Mouse (Mus musculus) cerebellum, postnatal 36 days (tissue): ENCODE data around the gene Diras2.

ENCODE experiments used
- DNase-seq, 2 experiments: peaks; one replicate each; pipeline ENCODE4 v3.0.0; 2021 to 2022; ENCODE audit warnings: mixed read lengths in 2 of 2

Gene Diras2

DNA sequence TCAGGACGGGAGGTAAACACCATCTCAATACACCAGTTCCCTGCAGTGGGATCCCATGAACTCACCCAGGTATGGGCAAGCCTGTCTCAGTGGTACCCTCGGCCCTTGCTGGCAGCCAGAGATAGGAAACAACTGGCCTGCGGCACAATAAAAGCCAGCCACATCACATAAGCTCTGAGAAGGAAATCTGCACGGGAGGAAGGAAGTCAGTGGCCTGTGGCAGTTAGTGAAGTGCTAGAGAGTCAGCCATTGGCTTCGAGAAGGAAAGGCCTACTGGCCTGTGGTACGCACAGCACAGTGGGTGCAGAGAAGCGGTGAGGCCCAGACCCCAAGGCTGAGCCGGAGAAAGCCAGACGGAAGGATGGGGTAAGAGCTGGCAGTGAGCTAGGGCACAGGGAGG, 20.2 kb upstream of the Diras2 start:
- no peak for DNase-seq

- no peak for DNase-seq
Observed at GRCm38 (mm10) chr13:52550690-52551193, 19.7 kb upstream of the Diras2 start.

DNA sequence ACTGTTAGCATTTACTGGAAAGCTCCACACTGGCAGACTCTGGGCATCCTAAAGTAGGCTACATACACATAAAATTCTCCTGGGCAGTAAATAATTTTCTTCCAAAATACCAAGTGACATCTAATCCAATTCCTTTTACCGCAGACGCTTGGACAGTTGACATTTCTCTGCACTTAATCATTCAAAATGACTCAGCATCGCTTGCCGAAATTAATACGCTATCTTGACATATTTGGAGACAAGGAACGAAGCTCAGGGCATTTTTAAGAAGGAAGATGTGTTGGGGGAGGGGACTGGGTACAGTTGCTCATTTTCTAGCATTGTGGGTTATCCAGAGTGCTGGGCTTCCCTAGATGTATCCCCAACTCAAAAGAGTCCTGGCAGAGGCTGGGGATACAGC, 15.2 kb upstream of the Diras2 start:
- DNase-seq: no peak

GRCm38 (mm10) chr13:52542636-52543035, 11.6 kb upstream of the Diras2 start:
- no peak for DNase-seq

DNA sequence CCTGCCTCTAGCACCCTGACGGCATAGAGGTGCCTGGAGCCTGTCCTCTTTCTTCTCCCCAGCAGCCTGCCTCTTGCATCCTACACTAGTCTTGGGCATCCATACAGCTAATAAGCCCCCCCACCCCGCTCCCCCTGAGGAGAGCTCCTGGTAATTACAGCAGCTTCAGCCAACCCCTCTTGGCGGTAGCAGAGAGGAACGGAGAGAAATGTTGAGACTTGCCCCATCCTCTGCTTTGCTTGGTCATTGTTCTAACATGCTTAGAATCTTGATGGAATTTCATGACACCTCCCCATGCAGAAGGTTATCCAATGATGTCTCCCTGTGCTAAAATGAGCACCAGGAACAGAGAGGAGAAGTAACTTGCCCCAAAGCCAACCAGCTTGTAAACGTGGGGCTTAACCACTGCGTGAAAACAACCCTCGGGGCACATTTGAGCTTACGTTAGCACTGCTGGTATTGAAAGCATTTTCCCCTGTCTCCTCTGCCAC, 11.0 kb upstream of the Diras2 start:
- no peak for DNase-seq

GRCm38 (mm10) chr13:52541385-52542035, 10.4 kb upstream of the Diras2 start:
- DNase-seq: no peak

DNA sequence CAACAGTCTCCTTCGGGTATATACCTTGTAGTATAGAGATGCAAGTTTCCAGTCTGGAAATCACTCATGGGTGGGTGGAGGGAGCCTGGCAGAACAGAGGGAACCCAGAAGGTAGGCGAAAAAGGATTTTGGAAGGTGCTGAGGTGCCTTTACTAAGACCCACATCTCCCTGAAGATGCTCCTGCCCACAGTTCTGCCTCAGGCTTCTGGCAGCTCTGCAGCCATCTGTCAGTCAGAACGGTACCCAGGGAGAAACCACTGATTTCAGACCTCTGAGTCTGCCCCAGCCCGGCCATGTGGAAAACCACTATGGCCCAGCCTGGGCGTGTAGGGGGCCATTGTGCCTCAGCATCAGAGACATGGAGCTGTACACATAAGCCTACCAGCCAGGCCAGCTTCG, 8.4 kb upstream of the Diras2 start:
- no peak for DNase-seq

DNA sequence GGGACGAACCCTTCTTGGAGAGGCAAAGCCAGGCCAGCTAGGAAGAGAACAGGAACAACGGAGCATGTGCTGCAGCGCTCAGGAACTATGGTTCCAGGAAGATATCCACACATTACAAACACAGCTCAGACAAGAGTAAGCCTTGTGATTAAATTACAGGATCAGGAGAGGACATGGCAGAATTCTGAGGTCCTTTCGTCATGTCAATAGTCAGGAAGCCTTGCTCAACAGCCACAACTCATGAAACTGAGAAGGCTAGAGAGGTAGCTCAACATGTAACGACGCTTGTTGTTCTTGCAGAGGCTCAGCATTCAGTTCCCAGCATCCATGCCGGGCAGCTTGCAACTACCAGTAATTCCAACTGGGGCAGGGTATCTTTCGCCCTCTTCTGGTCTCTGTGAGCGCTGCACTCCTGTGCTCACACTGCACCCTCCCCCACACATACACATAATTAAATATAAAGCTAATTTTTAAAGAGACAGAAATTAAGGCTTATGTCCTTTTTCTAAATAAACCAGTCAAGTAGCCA, 7.6 kb upstream of the Diras2 start:
- DNase-seq: no peak

- no peak for DNase-seq
Observed at GRCm38 (mm10) chr13:52537754-52538587, 6.9 kb upstream of the Diras2 start.

GRCm38 (mm10) chr13:52535542-52535941, 4.5 kb upstream of the Diras2 start:
- DNase-seq: peak; percentile 75 to 85

- no peak for DNase-seq
Observed at GRCm38 (mm10) chr13:52533644-52534043, 2.6 kb upstream of the Diras2 start.

GRCm38 (mm10) chr13:52530008-52530945, 802 bp downstream of the Diras2 start:
- DNase-seq: peak; percentile 92 to 93

DNA sequence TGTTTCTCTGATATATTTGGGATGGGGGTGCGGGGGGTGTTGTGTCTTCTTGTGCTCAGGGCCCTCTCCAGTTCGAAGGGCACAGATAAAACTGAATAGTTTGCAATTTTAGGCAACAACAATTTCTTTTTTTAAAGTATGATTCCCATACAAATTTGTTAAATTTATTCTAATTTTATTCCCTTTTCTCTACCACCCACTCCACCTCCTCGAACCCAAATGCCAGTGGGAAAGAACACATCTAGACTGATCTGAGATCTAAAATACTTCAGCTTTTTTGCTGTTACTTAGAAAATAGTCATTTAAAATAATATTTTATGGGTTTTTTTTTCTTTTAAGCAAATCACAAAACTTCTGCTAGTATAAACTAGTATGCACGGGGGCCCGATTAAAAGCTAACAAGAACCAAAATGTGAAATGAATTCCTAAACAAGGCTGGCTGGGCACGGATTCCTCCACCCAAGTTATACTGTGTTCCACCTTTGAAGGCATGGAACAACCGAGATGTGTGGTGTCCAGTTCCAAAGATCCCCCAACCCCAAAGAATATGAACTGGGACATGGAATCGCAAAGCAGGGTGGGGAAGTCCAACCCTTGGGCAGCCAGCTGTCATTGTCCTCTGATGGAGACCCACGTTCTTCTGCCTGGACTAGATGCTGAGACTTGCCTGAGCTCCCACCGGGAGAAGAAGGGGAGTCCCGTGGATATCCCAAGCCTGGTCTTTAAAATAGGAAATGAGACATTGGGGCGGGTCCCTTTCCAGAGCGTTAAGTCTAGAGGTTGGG, 1.7 kb downstream of the Diras2 start:
- peak in 1 of 2 experiments; percentile 53 for DNase-seq

GRCm38 (mm10) chr13:52528786-52529185, 2.3 kb downstream of the Diras2 start:
- peak; percentile 45 to 56 for DNase-seq

GRCm38 (mm10) chr13:52528281-52528680, 2.8 kb downstream of the Diras2 start:
- DNase-seq: no peak

DNA sequence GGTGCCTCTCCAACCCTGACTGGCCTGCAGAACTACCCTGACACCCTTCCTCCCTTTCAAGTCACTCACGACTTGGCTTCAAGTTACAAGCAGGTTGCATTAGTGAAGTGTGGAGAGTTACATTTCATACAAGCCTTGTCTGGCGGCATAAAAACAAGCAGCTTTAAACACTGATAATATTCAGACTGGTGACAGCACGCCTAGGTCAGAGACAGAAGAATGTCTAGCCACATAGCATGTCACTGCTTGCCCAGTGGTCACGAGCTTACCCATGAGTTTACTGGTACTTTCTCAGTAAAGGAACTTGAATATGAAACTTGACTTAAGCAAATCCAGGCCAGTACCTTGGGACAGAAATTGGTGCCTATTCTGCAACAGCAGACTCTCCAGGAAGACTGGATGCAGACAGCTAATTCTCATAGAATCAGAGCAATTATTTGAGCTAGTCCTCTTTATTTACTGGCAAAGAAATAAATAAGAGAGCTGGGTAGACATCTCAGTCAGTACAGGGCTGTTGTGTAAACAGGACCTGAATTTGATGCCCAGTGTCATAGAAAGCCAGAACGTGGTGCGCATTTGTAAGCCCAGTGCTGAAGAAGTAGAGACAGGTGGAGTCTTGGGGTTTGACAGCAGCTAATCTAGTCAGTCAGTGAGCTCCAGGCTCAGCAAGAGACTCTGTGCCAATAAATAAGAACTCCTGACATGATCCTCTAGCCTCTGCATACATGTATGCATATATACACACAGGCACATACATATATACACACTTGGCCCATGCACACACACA, 4.6 kb downstream of the Diras2 start:
- DNase-seq: no peak

DNA sequence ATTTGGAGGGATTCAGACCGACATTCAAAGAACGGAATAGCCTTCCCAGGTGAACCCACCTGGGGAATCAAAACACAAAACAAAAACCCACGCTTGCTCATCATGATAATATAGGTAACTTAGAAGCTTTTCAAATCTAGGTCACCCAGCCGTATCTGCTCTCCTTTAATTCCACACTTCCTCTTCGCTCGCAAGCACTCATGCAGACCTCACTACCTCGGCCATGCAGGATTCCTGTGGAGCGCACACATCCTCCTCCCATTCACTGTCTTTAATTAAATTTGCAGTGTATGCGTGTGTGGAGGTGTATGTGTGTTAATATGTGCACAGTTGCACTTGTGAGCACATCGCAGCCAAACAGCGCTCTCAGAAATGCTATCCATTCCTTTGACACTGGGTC, 6.8 kb downstream of the Diras2 start:
- DNase-seq: no peak

GRCm38 (mm10) chr13:52521176-52521575, 9.9 kb downstream of the Diras2 start:
- no peak for DNase-seq

DNA sequence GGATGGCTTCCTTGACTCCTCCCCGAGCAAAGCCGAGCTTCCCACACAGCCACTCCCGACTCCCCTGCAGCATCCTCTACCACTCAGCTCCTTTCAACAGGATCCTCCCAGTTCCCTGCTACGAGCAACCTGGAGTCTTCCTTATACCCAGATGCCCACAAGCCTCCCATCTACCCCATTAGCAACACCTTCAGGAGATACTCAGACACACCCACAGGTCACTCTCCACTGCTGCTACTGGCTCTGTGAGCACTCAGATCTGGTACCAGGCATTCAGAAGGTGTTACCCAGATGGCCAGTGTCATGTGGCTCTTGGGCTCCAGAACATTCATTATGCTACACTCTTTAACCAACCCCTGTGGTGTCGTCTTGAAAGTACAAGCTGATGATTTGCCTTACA, 11.7 kb downstream of the Diras2 start:
- DNase-seq: no peak

GRCm38 (mm10) chr13:52518377-52518776, 12.7 kb downstream of the Diras2 start:
- DNase-seq: no peak

DNA sequence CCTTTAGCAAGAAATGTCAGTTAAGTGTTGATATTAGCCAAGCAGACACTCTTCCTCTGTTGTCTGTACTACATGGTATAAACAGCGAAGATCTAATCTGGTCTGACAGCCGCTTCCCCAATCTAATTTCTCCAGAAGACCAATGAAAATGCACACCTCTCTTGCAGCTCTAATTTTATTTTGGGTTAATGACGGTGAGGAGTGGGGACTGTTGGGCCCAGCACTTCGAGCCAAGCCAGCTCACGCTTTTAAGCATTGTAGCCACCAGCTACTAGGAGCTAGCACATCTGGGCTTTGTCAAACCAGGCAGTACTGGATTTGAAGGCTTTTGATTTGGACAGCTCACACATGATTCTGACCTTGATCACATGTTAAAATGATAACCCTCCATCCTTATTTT, 14.1 kb downstream of the Diras2 start:
- no peak for DNase-seq
